Mouse (Mus musculus) C2C12 (cell line): ENCODE measurements at regions not wholly inside any gene's neighbourhood (a gene's known extent, or its start where the extent isn't known, plus 50 kb on each side); places are given as distances from the start of the nearest gene placed in this dataset.

Experiments
- CEBPB ChIP-seq: IDR thresholded peaks from one replicate; pipeline ENCODE4 v1.6.1; 2011; ENCODE audit warnings: low read depth, mild to moderate bottlenecking, control low read depth, moderate library complexity
- CTCF ChIP-seq: IDR thresholded peaks from one replicate; pipeline ENCODE4 v1.5.1; 2011; ENCODE audit not compliant: control insufficient read depth, insufficient read depth, insufficient read length
- FOSL1 ChIP-seq: IDR thresholded peaks from one replicate; pipeline ENCODE4 v1.8.0; 2011; ENCODE audit warnings: mild to moderate bottlenecking, low read length; ENCODE audit not compliant: poor library complexity, insufficient read depth, severe bottlenecking

DNA sequence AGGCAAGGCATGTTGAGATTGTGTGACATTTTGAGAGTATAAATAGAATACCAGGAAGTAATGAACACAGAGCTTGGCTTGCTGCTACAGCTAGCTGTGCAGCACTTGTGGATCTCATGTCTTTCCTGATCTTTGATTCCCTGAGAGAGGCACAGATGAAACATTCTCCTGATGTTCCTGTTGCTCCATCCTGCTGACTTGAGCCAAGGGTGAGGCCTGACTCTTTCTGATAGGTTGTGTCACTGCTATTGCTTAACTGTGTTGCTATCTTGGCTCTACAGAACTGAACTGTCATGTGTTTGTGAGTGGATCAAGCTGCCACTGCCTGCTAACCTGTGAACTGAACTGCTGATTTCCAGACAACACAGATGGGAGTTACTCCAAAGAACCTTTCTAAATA lies 344.5 kb upstream of the Robo1 start:
- TF ChIP-seq CEBPB: no peak
- no peak for TF ChIP-seq FOSL1
- no peak for TF ChIP-seq CTCF
